Mouse (Mus musculus) bone marrow macrophage, adult 2 months (primary cell): ENCODE data around the gene Nav1. TPM values are rescaled to one million over a fixed set of nuclear protein-coding genes. Genes with fewer than 3 reads are reported as not detected.

Experiments used
- H3K27ac ChIP-seq: 2 replicates; pipeline ENCODE4 v1.5.1; 2012; ENCODE audit warnings: low read depth, low read length; ENCODE audit not compliant: insufficient read depth
- H3K4me1 ChIP-seq: 2 replicates; pipeline ENCODE4 v1.6.1; 2012; ENCODE audit warnings: low read length; ENCODE audit not compliant: control insufficient read depth, insufficient read depth
- H3K4me3 ChIP-seq: 2 replicates; pipeline ENCODE4 v1.5.1; 2012; ENCODE audit warnings: mild to moderate bottlenecking, low read length, moderate library complexity; ENCODE audit not compliant: insufficient read depth
- CTCF ChIP-seq: IDR thresholded peaks from 2 replicates; pipeline ENCODE4 v1.5.1; 2012; ENCODE audit warnings: low read depth, mild to moderate bottlenecking, low read length, moderate library complexity
- POLR2A ChIP-seq: IDR thresholded peaks from 2 replicates; pipeline ENCODE4 v1.6.1; 2012; ENCODE audit warnings: mild to moderate bottlenecking, low read depth, low read length, borderline replicate concordance
- polyA plus RNA-seq: library from polyadenylated mRNA; stranded (reverse); fragments of >200 nt; gene quantifications from 2 replicates; pipeline ENCODE4 v1.2.4, GENCODE M21; 2012; ENCODE audit not compliant: missing spikeins, insufficient read depth, insufficient read length

Gene Nav1
- polyA plus RNA-seq, 1 experiment, result 81.3 TPM

DNA sequence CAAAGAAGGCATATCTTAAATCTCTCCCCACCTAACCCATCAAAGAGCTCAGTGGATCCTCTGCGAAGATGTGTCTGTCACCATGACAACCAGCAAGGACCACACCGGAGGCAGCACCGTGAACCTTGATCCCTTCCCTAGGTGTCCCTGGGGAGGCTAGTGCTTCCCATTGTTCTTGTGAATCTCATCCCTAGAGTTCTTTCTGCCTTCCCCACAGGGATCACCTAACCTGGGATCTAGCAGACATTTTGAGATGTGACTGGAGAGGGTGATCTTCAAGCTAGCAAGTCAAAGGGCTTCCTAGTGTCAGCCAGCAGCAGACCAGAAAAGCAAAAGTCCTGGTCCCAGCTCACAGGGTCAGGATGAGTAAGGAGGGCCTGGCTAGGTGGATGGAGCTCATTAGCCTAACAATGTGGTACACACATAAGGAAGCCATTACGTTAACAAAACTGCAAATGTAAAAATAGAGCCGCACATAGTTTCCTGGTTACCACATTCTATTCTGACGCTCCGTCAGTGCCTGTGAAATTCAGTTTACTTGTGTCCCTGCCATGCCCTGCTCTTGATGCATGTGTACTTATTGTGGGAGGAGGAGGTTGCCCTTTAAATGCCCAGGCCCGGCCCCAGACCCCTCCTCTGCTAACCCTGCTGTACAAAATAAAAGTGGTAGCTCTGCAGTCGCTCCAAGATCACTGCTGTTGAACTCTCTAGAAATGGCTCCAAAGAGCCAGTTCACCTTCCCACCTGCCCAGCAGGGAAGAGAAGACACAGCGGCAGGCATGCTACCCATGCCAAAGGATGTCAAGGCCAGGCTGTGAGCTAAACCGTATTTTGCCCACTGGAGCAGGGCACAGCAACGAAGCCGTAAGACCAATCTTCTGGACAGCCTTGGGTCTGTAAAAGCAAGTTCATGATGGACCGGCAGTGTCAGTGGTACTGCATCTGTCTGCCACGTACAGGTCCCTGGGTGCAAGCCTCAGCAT lies 6.8 kb downstream of the Nav1 start:
- Histone ChIP-seq H3K4me3 (no peak overlapping the region), H3K4me1 (peaks cover 8% of the 10 kb centered on the region; the same call in 1 of the 2 replicates), H3K27ac (no peak overlapping the region)
- TF ChIP-seq CTCF, result no peak
- no peak for TF ChIP-seq POLR2A

- H3K4me3 ChIP-seq, result no peak overlapping the region
- peaks cover 20% of the 10 kb centered on the region for H3K4me1 ChIP-seq
- H3K27ac ChIP-seq, result no peak overlapping the region
- TF ChIP-seq POLR2A (no peak), CTCF (no peak)
Measured at GRCm38 (mm10) chr1:135598251-135598879, 8.7 kb downstream of the Nav1 start.

GRCm38 (mm10) chr1:135594279-135594903 lies 12.7 kb downstream of the Nav1 start:
- H3K4me1 ChIP-seq, result peaks cover 21% of the 10 kb centered on the region
- TF ChIP-seq CTCF (no peak), POLR2A (no peak)
- H3K4me3 ChIP-seq, result no peak overlapping the region
- H3K27ac ChIP-seq, result no peak overlapping the region

DNA sequence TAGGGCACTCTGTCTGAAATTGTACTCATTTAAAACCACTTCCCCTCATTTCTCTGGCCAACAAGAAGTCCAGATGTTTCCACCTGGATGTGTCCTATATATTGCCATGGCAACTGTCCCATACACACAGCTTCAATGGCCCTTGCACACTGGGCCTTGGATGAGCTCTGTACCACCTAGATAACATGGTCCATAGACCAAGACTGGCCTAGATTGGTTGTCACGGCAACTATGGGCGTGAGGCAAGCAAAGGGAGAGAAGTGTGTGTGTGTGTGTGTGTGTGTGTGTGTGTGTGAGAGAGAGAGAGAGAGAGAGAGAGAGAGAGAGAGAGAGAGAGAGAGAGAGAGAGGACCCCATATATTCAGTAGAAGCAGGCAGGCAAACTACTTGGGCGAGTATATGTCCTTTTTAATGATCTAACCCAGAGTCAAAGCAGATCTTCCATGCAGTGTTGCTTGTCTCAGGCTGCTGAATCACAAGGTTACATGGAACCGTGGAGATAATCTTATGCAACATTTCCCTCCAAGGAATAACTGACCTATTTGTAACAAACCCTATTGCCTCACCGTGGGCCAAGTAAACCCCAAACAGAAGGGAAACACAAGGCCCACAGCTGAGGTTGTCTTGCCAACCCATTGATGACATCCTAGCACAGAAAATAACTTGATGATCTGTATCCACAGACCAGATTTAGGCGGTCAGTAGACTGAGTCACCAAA lies 13.4 kb downstream of the Nav1 start:
- H3K27ac ChIP-seq, result no peak overlapping the region
- H3K4me3 ChIP-seq, result no peak overlapping the region
- no peak for TF ChIP-seq CTCF
- TF ChIP-seq POLR2A, result no peak

DNA sequence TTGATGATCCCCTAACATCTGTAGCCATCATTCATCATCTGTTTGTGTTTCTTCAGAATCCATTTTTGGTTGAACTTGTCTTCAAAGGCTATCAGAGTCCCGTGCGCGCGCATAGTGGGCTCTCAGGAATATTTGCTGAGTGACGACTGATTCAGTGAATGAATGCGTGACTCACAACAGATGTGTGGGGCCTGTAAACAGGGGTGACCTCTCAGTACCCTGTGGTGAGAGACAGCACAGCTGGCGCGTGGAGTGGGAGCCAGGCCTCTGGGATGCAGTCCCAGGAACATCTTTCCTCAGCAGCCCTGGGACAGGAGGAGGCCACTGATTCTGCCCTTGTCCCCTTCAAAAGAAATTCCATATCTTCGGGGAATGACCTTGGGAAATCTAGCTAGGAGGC lies 16.3 kb downstream of the Nav1 start:
- TF ChIP-seq POLR2A (no peak), CTCF (no peak)
- H3K4me3 ChIP-seq, result no peak overlapping the region
- no peak overlapping the region for H3K27ac ChIP-seq
- H3K4me1 ChIP-seq, result peaks cover 21% of the 10 kb centered on the region

More for the DNA sequence above, 13.4 kb downstream of the Nav1 start:
- peaks cover 21% of the 10 kb centered on the region for H3K4me1 ChIP-seq

DNA sequence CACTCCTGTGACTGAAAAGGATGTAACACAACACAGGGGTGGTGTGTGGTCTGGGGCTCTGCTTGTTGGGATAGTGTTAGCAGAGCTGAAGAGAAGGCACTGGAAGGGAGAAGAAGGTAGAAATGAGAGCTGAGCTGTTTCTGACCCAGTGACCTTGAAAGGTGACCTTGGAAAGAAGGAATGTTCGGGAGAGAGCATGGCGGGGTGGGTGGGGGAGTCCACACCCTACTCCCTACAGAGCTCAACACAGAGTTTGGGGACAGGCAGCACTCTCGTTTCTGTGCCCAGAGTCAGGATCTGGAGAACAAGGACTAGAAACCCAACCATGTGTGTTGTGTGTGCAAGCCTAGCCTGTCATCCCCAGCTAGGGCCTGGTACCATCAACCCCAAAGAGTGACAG lies 18.1 kb downstream of the Nav1 start:
- Histone ChIP-seq H3K4me3 (no peak overlapping the region), H3K27ac (no peak overlapping the region), H3K4me1 (peaks cover 16% of the 10 kb centered on the region)
- TF ChIP-seq CTCF (no peak), POLR2A (no peak)

GRCm38 (mm10) chr1:135586903-135587302 lies 20.2 kb downstream of the Nav1 start:
- Histone ChIP-seq H3K4me1 (peaks cover 10% of the 10 kb centered on the region), H3K27ac (no peak overlapping the region), H3K4me3 (no peak overlapping the region)
- TF ChIP-seq CTCF, result no peak
- TF ChIP-seq POLR2A, result no peak

GRCm38 (mm10) chr1:135585573-135585972 lies 21.5 kb downstream of the Nav1 start:
- Histone ChIP-seq H3K4me3 (peak overlapping the region; percentile 67), H3K4me1 (peaks cover 10% of the 10 kb centered on the region), H3K27ac (no peak overlapping the region)
- no peak for TF ChIP-seq CTCF
- TF ChIP-seq POLR2A, result no peak

DNA sequence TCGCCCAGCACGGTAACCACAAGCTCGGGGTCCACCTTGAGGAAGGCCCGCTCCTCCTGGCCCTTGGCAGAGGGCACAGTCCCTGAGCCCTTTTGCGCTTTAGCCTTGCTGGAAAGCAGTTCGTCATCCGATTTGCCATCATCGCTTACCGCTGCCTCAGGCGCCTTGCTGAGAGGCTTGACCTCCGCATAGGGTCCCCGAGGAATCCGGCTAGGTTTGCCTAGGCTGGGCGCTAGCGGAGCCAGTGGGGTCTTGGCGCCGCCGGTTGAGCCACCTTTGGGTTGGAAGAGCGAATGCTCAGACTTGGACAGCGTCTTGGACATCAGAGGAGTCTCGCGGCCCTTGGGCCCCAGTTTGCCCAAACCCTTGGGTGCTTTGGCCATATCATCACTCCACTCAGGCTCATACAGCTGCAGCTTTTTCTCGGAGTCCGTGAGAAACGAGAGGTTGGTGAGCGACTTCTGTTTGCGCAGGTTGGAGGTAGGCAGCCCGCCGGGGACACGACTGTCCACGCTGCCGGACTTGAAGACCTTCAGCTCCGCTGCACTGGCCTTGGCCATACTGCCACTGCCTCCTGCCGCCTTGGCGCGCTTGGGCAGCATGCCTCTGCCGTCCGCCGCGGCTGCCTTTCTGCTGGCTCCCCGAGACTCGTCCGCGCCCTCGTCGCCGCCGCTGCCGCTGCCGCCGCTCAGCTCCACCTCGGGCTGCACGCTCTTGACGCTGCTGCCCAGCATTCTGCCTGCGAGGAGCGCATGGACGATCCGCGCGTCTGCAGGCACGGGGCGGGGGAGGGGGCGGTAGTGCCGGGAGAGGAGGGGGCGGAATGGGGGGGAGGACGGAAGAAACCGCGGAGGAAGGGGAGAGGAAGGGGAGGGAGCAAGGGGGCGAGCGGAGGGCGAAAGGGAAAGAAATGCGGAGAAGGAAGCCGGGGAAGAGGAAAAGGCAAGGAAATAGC lies 22.2 kb downstream of the Nav1 start:
- TF ChIP-seq CTCF (no peak; the same call in 1 of the 2 replicates), POLR2A (no peak)
- no peak overlapping the region for H3K27ac ChIP-seq
- H3K4me1 ChIP-seq, result peaks cover 10% of the 10 kb centered on the region
- H3K4me3 ChIP-seq, result peak overlapping the region; percentile 67
